Mouse (Mus musculus) liver, embryonic 14.5 days (tissue): ENCODE results near the gene Pde5a.

Source experiments
- CTCF ChIP-seq: IDR thresholded peaks from 2 replicates; pipeline ENCODE4 v1.5.1; 2016; ENCODE audit warnings: antibody characterized with exemption, low read depth, control low read depth
- EP300 ChIP-seq: IDR thresholded peaks from 2 replicates; pipeline ENCODE4 v1.6.1; 2016; ENCODE audit warnings: antibody characterized with exemption, low read depth

GRCm38 (mm10) chr3:122868270-122868669 is 139.5 kb downstream of the Pde5a start:
- TF ChIP-seq CTCF: no peak
- TF ChIP-seq EP300: no peak
